Mouse (Mus musculus) central nervous system, embryonic 18 days (tissue): ENCODE results near the gene Azi2. TPM values are rescaled to one million over a fixed set of nuclear protein-coding genes. Genes with fewer than 3 reads are reported as not detected.

Experiments used
- polyA plus RNA-seq: library from polyadenylated mRNA; depleted of rRNA; stranded (reverse); fragments of >200 nt; gene quantifications from 2 replicates; pipeline ENCODE4 v1.2.3, GENCODE M21; 2012; rRNA removed

Gene Azi2
- polyA plus RNA-seq: 50.3 and 58.6 TPM in 2 replicates

GRCm38 (mm10) chr9:118040218-118041021 is at the start of gene Azi2:
Gene Azi2, plus strand, starts transcription at chr9:118040499.

Other genes with a start within 250 kb of the Azi2 start
- 14.0 and 16.0 TPM in 2 replicates for gene Cmc1, start 109.7 kb downstream of the Azi2 start, polyA plus RNA-seq